Mouse (Mus musculus): ENCODE data around the gene Mapk10. TPM values are rescaled to one million over a fixed set of nuclear protein-coding genes. Genes with fewer than 3 reads are reported as not detected.
"Not testable (repeated sequence)": the region's sequence is repeated elsewhere in the genome, so short reads cannot be mapped to it uniquely, and the experiment has no call there.

Gene Mapk10
- polyA plus RNA-seq, 1 experiment from 2014 or later: 61.3 TPM

DNA sequence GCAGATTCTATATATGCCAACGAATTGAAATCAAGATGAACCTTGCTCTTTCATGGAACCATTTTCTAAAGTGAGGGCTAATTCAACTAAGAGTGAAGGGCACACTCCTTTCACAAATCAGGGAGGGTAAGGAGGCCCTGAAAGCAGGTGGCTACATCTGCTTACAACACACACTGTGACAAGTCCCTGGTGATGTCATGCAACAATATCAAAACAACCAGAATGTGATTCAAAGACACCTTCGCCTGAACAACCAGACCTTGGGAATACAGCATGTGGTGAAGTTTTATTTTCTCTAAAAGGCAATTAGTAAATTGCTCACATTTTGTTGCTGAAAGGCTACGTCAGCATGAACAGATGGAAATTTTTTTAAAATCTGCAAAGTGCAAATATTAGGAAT lies 258.2 kb downstream of the Mapk10 start:
- H3K9me3 ChIP-seq (replicated peaks; ENCODE audit: control insufficient read depth, low read length): no peaks in the 10 kb centered on the region
- DNase-seq (ENCODE audit: low spot score): peak; percentile 36
- no peak overlapping the region for H3K27ac ChIP-seq (ENCODE audit: low read depth, low read length)
- H3K36me3 ChIP-seq (ENCODE audit: control insufficient read depth, insufficient read depth, low read length): no peaks in the 10 kb centered on the region
- H3K4me1 ChIP-seq (ENCODE audit: control insufficient read depth, insufficient read depth, low read length): no peaks in the 10 kb centered on the region
- peak; percentile 66; the same call in 1 of the 2 replicates for ATAC-seq
- 67% methylated on average over 3 of the region's 3 CpGs for WGBS
- no peak overlapping the region for H3K4me3 ChIP-seq (ENCODE audit: low read depth, low read length)
- H3K4me2 ChIP-seq (ENCODE audit: low read length): no peak overlapping the region
- H3K9ac ChIP-seq (ENCODE audit: low read length): no peak overlapping the region
- H3K27me3 ChIP-seq (replicated peaks; ENCODE audit: control insufficient read depth, insufficient read depth, low read length): no peaks in the 10 kb centered on the region

DNA sequence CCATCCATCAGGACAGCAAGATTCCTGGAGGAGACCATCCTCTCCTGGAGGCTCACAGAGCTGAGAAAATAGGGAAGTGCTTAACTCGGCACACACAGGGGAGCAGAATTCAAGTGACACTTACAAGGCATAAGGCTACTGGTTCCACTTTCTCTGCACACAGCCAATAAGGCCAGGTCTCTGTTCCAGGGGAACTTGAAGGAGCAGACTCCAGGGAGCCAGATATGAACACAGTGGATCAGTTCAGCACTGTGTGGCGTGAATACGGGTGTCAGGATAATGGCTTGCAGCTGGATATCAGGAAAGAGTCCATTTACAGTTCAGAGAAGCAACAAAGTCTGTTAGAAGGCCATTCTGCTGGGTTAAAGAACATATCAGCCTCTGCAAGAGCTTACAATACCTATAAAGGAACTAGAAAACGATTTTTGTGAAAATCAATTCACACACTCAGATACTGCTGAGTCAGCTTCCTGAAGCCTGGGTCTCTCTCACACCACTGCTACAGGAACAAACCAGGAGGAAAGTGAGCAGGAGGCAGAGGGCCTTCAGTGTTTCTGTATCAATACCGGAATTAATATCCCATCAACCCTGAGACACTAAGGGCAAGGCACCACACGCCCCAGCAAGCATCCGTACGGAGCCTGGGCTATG lies 263.9 kb downstream of the Mapk10 start:
- Histone ChIP-seq H3K4me2 (ENCODE audit: low read length) (no peak overlapping the region), H3K9me3 (replicated peaks; ENCODE audit: control insufficient read depth, low read length) (no peaks in the 10 kb centered on the region), H3K4me3 (ENCODE audit: low read depth, low read length) (no peak overlapping the region), H3K36me3 (ENCODE audit: control insufficient read depth, insufficient read depth, low read length) (no peaks in the 10 kb centered on the region), H3K27me3 (replicated peaks; ENCODE audit: control insufficient read depth, insufficient read depth, low read length) (no peaks in the 10 kb centered on the region), H3K27ac (ENCODE audit: low read depth, low read length) (no peak overlapping the region), H3K9ac (ENCODE audit: low read length) (no peak overlapping the region), H3K4me1 (ENCODE audit: control insufficient read depth, insufficient read depth, low read length) (no peaks in the 10 kb centered on the region)
- 82% methylated on average over 8 of the region's 8 CpGs for WGBS
- DNase-seq (ENCODE audit: low spot score) (no peak), ATAC-seq (no peak)

DNA sequence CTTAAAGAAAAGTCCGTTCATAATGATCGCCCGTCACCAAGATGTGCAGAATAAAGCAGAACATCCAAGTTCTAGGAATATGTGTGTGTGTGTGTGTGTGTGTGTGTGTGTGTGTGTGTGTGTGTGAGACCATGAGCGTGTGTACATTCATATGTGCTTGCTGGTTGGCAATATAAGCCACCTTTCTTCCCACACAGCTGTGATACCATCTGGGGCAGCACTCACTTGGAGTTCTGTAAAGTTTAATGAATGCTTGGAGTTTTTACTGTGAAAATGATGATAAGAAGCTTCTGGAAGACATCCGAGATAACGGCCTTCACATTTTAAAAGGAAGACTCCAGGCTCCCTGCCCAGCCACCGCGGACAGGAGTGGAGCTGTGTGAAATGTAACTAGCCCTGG lies 264.5 kb downstream of the Mapk10 start:
- no peak overlapping the region for H3K4me3 ChIP-seq (ENCODE audit: low read depth, low read length)
- WGBS: 89% methylated on average over 8 of the region's 8 CpGs
- DNase-seq (ENCODE audit: low spot score): no peak
- no peak for ATAC-seq
- no peaks in the 10 kb centered on the region for H3K36me3 ChIP-seq (ENCODE audit: control insufficient read depth, insufficient read depth, low read length)
- H3K27me3 ChIP-seq (replicated peaks; ENCODE audit: control insufficient read depth, insufficient read depth, low read length): no peaks in the 10 kb centered on the region
- no peak overlapping the region for H3K4me2 ChIP-seq (ENCODE audit: low read length)
- no peak overlapping the region for H3K27ac ChIP-seq (ENCODE audit: low read depth, low read length)
- no peaks in the 10 kb centered on the region for H3K9me3 ChIP-seq (replicated peaks; ENCODE audit: control insufficient read depth, low read length)
- no peak overlapping the region for H3K9ac ChIP-seq (ENCODE audit: low read length)
- no peaks in the 10 kb centered on the region for H3K4me1 ChIP-seq (ENCODE audit: control insufficient read depth, insufficient read depth, low read length)

DNA sequence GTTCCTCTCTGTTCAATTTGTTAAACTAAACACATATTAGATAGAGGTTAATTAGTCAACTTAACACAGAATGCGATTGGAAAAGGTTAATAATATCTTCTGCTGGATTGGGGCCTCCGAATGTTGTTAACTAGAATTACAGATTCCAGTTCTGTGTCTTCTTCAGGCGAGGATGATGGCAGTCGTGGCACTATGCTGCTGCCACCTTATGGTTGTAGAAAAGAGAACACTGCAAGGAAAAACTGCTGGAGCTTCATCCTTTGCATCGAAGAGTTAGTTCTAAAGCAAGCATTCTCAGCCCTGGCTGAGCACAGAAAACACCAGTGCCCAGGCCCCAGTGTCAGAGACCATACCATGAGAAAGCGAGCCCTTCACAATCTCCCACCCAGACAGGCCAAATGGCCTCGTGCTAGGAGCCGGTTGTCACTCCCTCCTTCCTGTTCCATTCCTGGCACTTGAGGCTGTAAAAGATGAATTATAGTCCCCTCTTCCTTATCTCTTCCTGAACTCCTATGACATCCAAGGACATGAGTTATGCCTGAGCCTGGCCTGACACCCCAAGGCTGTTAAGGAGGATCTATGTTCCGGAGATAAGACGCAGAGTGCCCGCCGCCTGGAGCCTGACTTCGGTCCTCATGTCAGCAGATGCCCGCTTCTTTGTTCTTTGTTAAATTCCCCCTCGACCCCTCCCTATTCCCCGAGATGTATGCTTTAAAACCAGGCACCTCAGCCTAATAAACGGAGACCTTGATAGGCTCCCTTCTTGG lies 267.1 kb downstream of the Mapk10 start:
- H3K9ac ChIP-seq (ENCODE audit: low read length); H3K4me1 ChIP-seq (ENCODE audit: control insufficient read depth, insufficient read depth, low read length); H3K27me3 ChIP-seq (replicated peaks; ENCODE audit: control insufficient read depth, insufficient read depth, low read length); H3K4me2 ChIP-seq (ENCODE audit: low read length); H3K4me3 ChIP-seq (ENCODE audit: low read depth, low read length); ATAC-seq; H3K27ac ChIP-seq (ENCODE audit: low read depth, low read length); H3K36me3 ChIP-seq (ENCODE audit: control insufficient read depth, insufficient read depth, low read length); H3K9me3 ChIP-seq (replicated peaks; ENCODE audit: control insufficient read depth, low read length): not testable (repeated sequence)
- WGBS: 85% methylated on average over 17 of the region's 17 CpGs
- peak; percentile 46 for DNase-seq (ENCODE audit: low spot score)

DNA sequence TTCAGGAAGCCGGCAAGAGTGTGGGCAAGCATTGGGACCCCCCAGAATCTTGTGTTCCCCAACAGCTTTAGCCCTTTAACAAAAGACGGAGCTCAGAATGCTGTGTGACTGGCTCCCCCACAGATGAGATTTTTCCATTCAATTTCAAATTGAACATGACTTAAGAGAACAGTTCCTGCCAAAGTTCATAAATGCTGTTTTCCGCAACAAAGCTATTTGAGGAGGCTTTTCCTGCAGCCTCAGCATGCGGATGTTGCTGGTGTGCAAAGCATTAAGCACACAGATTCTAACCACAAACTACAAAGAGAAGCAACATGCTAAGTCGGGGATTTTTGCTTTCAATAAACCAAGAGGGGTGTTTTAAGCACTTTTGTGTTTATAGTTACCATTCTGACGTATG lies 281.0 kb downstream of the Mapk10 start:
- Histone ChIP-seq H3K27me3 (replicated peaks; ENCODE audit: control insufficient read depth, insufficient read depth, low read length) (no peaks in the 10 kb centered on the region), H3K36me3 (ENCODE audit: control insufficient read depth, insufficient read depth, low read length) (no peaks in the 10 kb centered on the region), H3K4me1 (ENCODE audit: control insufficient read depth, insufficient read depth, low read length) (no peaks in the 10 kb centered on the region), H3K27ac (ENCODE audit: low read depth, low read length) (no peak overlapping the region), H3K4me3 (ENCODE audit: low read depth, low read length) (no peak overlapping the region), H3K4me2 (ENCODE audit: low read length) (no peak overlapping the region), H3K9me3 (replicated peaks; ENCODE audit: control insufficient read depth, low read length) (no peaks in the 10 kb centered on the region), H3K9ac (ENCODE audit: low read length) (no peak overlapping the region)
- no peak for ATAC-seq
- WGBS: 59% methylated on average over 6 of the region's 6 CpGs
- DNase-seq (ENCODE audit: low spot score): peak; percentile 16

DNA sequence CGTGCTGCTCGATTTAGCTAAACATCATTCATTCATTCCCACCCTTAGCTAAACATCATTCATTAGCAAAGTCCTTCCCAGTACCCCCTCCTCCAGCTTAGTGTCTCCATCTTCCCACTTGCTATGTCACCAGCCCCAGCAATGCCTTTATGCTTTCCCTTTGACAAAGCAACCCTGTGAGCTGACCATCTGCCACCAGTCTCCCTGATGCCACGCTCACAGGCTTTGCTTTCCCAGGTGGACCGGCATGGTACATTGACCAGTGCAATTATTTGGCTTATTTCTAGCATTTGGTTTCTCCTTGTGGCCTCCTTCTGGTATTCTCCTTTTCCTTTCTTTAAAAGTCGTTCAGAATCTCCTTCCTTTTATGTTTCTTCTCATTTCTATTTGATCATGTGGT lies 284.3 kb downstream of the Mapk10 start:
- Histone ChIP-seq H3K9ac (ENCODE audit: low read length) (no peak overlapping the region), H3K4me1 (ENCODE audit: control insufficient read depth, insufficient read depth, low read length) (no peaks in the 10 kb centered on the region), H3K4me3 (ENCODE audit: low read depth, low read length) (no peak overlapping the region), H3K27ac (ENCODE audit: low read depth, low read length) (no peak overlapping the region), H3K27me3 (replicated peaks; ENCODE audit: control insufficient read depth, insufficient read depth, low read length) (no peaks in the 10 kb centered on the region), H3K4me2 (ENCODE audit: low read length) (no peak overlapping the region), H3K9me3 (replicated peaks; ENCODE audit: control insufficient read depth, low read length) (no peaks in the 10 kb centered on the region), H3K36me3 (ENCODE audit: control insufficient read depth, insufficient read depth, low read length) (peaks cover 7% of the 10 kb centered on the region; the same call in 1 of the 2 replicates)
- 86% methylated on average over 5 of the region's 5 CpGs for WGBS
- ATAC-seq: no peak
- DNase-seq (ENCODE audit: low spot score): no peak

DNA sequence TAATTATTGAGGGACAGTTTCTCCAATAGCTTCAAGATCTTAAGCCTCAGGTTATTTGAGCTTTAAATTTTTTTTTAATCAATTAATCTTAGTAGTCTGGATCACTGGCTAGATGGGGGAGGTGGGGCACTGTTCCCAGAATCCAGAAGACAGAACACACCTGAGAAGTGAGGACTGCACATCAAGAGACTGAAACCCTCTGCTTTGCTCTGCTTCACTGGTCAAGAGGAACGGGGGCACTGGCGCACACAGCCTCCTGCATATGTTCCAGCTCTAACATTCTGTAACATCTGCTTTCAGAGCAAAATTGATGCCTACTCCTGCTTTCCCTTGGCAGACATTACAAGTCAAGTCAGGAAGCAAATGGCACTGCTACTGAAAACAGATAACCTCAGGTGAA lies 290.9 kb downstream of the Mapk10 start:
- DNase-seq (ENCODE audit: low spot score): no peak
- no peak overlapping the region for H3K4me3 ChIP-seq (ENCODE audit: low read depth, low read length)
- H3K4me1 ChIP-seq (ENCODE audit: control insufficient read depth, insufficient read depth, low read length): no peaks in the 10 kb centered on the region
- no peak for ATAC-seq
- H3K27me3 ChIP-seq (replicated peaks; ENCODE audit: control insufficient read depth, insufficient read depth, low read length): no peaks in the 10 kb centered on the region
- no peak overlapping the region for H3K27ac ChIP-seq (ENCODE audit: low read depth, low read length)
- WGBS: 83% methylated on average over 2 of the region's 2 CpGs
- no peak overlapping the region for H3K4me2 ChIP-seq (ENCODE audit: low read length)
- H3K36me3 ChIP-seq (ENCODE audit: control insufficient read depth, insufficient read depth, low read length): peaks cover 7% of the 10 kb centered on the region; the same call in 1 of the 2 replicates
- no peaks in the 10 kb centered on the region for H3K9me3 ChIP-seq (replicated peaks; ENCODE audit: control insufficient read depth, low read length)
- H3K9ac ChIP-seq (ENCODE audit: low read length): no peak overlapping the region

DNA sequence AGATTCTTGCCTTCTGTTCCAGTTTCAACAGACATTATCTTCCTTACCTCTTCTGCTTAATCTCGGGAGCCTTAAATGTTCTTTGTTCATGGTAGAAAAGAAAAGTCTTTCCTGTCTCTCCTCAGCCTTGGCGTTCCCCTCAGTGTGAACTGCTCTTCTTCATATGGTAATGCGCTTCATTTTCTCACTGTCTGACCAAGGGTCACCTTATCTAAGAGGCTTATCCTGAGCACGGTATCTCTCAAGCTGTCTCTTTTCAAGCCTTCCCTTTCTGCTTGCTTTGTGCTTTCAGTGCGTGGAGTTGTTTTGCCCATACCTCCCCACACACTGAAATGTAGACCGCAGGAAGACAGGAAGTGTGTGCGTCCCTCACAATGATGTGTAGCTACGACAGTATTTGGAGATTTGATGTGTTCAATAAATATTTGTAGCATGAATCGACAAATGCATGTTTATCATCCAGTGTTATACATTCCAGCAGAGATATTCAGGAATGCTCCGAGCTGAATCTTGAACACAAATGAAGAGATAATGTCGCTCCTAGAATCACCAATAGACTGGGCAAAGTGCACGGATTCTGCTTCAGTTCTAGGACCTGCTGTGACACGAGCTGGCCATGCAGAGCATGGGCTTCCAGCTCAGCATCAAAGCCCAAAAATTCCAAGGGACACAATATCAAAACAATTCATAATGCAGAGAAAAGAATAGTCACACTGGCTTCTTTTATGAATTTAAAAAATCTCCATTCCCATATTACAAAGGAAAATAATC lies 305.5 kb downstream of the Mapk10 start:
- Histone ChIP-seq H3K36me3 (ENCODE audit: control insufficient read depth, insufficient read depth, low read length) (no peaks in the 10 kb centered on the region), H3K27ac (ENCODE audit: low read depth, low read length) (peak overlapping the region; percentile 35; the same call in 1 of the 2 replicates), H3K9ac (ENCODE audit: low read length) (no peak overlapping the region), H3K4me1 (ENCODE audit: control insufficient read depth, insufficient read depth, low read length) (peaks cover 6% of the 10 kb centered on the region; the same call in 1 of the 2 replicates), H3K4me2 (ENCODE audit: low read length) (no peak overlapping the region), H3K4me3 (ENCODE audit: low read depth, low read length) (no peak overlapping the region), H3K9me3 (replicated peaks; ENCODE audit: control insufficient read depth, low read length) (no peaks in the 10 kb centered on the region), H3K27me3 (replicated peaks; ENCODE audit: control insufficient read depth, insufficient read depth, low read length) (no peaks in the 10 kb centered on the region)
- ATAC-seq (0 out of 2 replicates have a peak, but pooled peaks have one; percentile 18), DNase-seq (ENCODE audit: low spot score) (peak; percentile 21)
- 55% methylated on average over 13 of the region's 13 CpGs for WGBS

Data from forebrain, embryonic 14.5 days (tissue).